Mouse (Mus musculus) stomach, postnatal 0 days (tissue): ENCODE measurements around the gene Magi1.

Experiments used
- CTCF ChIP-seq: IDR thresholded peaks from 2 replicates; pipeline ENCODE4 v1.5.1; 2016; ENCODE audit warnings: antibody characterized with exemption, low read depth, mild to moderate bottlenecking, moderate library complexity
- EP300 ChIP-seq: optimal IDR thresholded peaks from 2 replicates; pipeline ENCODE3; 2016; ENCODE audit warnings: antibody characterized with exemption

DNA sequence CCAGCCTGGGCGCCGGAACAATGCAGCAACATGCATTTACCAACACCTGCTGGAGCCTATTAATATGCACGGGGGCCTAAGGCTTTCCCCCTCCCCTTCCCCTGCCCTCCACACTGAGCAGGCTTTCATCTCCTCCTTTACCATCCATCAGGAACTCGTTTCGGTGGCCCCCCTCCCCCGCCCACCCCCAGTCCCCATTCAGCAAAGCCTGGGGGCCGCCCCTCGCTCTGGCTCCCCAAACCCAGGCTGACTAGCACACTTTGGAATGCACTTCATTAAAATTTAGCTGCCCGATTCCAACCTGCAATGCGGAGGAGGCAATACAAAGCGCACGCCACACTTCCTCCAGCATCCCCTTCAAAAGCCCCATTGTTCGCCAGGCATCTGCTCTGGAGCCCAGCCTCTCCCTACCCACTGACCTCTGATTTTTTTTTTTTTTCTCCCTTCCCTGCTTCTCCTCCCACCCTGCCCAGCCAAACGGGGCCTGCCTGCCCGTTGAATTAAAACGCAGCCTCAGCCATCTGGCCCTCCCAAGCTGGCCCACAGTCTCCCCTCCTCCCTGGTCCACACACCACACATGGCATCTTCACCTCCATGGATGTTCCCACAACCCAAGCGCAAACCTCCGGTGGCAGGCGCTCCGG, 371.0 kb downstream of the Magi1 start:
- TF ChIP-seq CTCF (no peak), EP300 (no peak)
